Mouse (Mus musculus) neural tube, postnatal 0 days (tissue): ENCODE measurements around the gene Dut. TPM values are rescaled to one million over a fixed set of nuclear protein-coding genes. Genes with fewer than 3 reads are reported as not detected.

Experiments used
- polyA plus RNA-seq: library from polyadenylated mRNA; unstranded; fragments of >200 nt; fragmentation: Nextera tagmentation; extraction: Ambion mirVana; gene quantifications from 2 replicates; pipeline ENCODE4 v1.2.1, GENCODE M21; 2015

The Dut gene
- polyA plus RNA-seq = 66.8 and 69.3 TPM in 2 replicates

GRCm38 (mm10) chr2:125247108-125247961, at the start of gene Dut:
Gene Dut (plus strand): TSS chr2:125247190.

Other genes starting within 250 kb of the Dut start
- gene Slc24a5, start 179.1 kb upstream of the Dut start, polyA plus RNA-seq = 3.0 and 3.5 TPM in 2 replicates
- gene Myef2, start 123.5 kb upstream of the Dut start, polyA plus RNA-seq = 130 and 133 TPM in 2 replicates
- 62.6 and 66.3 TPM in 2 replicates for gene Ctxn2, start 110.5 kb upstream of the Dut start, polyA plus RNA-seq
- gene Slc12a1, start 94.7 kb upstream of the Dut start, polyA plus RNA-seq = 0.04 and 0.15 TPM in 2 replicates